16 mouse cellular contexts compared by ENCODE assay signal in the genomic region with DNA sequence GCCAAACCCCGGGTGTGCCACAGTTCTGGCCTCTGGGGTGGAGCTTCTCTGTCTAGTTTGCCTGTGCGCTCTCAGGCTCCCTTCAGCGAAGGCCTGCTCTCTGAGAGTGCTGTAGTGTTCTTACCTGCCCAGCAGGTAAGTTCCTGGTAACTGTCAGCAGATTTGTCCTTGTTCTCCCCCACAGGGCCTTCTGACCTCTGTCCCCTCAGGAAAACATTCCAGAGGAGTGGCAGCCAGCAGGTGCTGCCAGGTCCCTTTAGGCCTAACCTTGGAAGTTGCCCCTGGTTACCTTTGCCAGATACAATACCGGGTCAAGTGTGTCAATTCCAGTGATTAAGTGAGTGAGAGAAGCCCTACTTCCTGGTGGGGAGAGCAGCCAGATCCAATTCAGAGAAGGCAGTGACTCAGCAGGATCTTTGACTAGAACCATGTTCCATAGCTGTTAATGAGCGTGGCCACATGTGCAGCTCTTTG. TPM values are rescaled to one million over a fixed set of nuclear protein-coding genes. Genes with fewer than 3 reads are reported as not detected.
DNase-seq lines count a peak whose midpoint lies in the region; ATAC-seq lines count a peak whose summit lies in the region.
"Had no signal": no experiment of that assay in that cellular context is flagged by ENCODE, and none has a peak within 500 bp of the region (broad histone marks: within the 10 kb centered on the region; RNA-seq: fewer than 3 reads in every experiment).

No protein-coding gene starts in this region.

- DNase-seq in kidney, adult 11 months = peak; percentile 80
- DNase-seq in cerebellum, adult 11 months = no peak
- DNase-seq in urinary bladder, adult 18-20 months (ENCODE audit: low spot score in 2 of 2) = no peak
- DNase-seq in cerebellum, postnatal 10 days = no peak
- DNase-seq: adrenal gland, postnatal 36 days; cerebellum, adult 18-20 months had no signal

- H3K4me2 ChIP-seq in kidney, embryonic 15.5 days = no peak overlapping the region
- H3K4me2 ChIP-seq in liver, embryonic 12.5 days = no peak overlapping the region
- H3K4me2 ChIP-seq in stomach, embryonic 15.5 days = no peak overlapping the region
- H3K4me2 ChIP-seq: forebrain, embryonic 13.5 days; heart, embryonic 12.5 days; liver, embryonic 15.5 days; neural tube, embryonic 15.5 days had no signal

- ATAC-seq in kidney, embryonic 15.5 days (replicated peaks; ENCODE audit: low FRiP score) = no peak
- peak; percentile 25 to 57; a peak in 2 of 4 replicates for ATAC-seq in hematopoietic stem cell, adult 5-6 weeks (replicated peaks in 1 of 2; ENCODE audit: insufficient read depth in 1 of 2, low FRiP score in 2 of 2, low TSS enrichment in 1 of 2, low read depth in 1 of 2, poor library complexity in 2 of 2, severe bottlenecking in 2 of 2)
- ATAC-seq in liver, embryonic 12.5 days = peak; percentile 27; the same call in 1 of the 2 replicates
- peak; percentile 76 for ATAC-seq in stomach, embryonic 15.5 days (ENCODE audit: insufficient read depth, low FRiP score, low read depth)
- ATAC-seq: forebrain, embryonic 13.5 days; hindbrain, embryonic 16.5 days had no signal

- no peak overlapping the region for H3K9ac ChIP-seq in kidney, embryonic 15.5 days
- H3K9ac ChIP-seq in liver, embryonic 12.5 days = no peak overlapping the region
- no peak overlapping the region for H3K9ac ChIP-seq in stomach, embryonic 15.5 days
- H3K9ac ChIP-seq: forebrain, embryonic 13.5 days; heart, embryonic 12.5 days; liver, embryonic 15.5 days; neural tube, embryonic 15.5 days had no signal

- H3K4me3 ChIP-seq in kidney, embryonic 15.5 days (replicated peaks) = no peak overlapping the region
- no peak overlapping the region for H3K4me3 ChIP-seq in liver, embryonic 12.5 days
- no peak overlapping the region for H3K4me3 ChIP-seq in stomach, embryonic 15.5 days (replicated peaks)
- H3K4me3 ChIP-seq: embryonic facial prominence, embryonic 10.5 days; forebrain, embryonic 13.5 days; heart, embryonic 12.5 days; liver, embryonic 15.5 days; neural tube, embryonic 15.5 days had no signal

- 82% methylated on average over 5 of the region's 5 CpGs for WGBS in kidney, embryonic 15.5 days
- 60% methylated on average over 5 of the region's 5 CpGs for WGBS in liver, embryonic 12.5 days (ENCODE audit: insufficient replicate concordance)
- WGBS in stomach, embryonic 15.5 days = 60% methylated on average over 5 of the region's 5 CpGs

- H3K36me3 ChIP-seq in kidney, embryonic 15.5 days = no peaks in the 10 kb centered on the region
- H3K36me3 ChIP-seq in liver, embryonic 12.5 days = no peaks in the 10 kb centered on the region
- H3K36me3 ChIP-seq in stomach, embryonic 15.5 days = no peaks in the 10 kb centered on the region
- H3K36me3 ChIP-seq: embryonic facial prominence, embryonic 10.5 days; heart, embryonic 12.5 days; liver, embryonic 15.5 days; neural tube, embryonic 15.5 days had no signal

- H3K27ac ChIP-seq in kidney, embryonic 15.5 days = no peak overlapping the region
- H3K27ac ChIP-seq in liver, embryonic 12.5 days = no peak overlapping the region
- peak overlapping the region; percentile 71 for H3K27ac ChIP-seq in stomach, embryonic 15.5 days
- H3K27ac ChIP-seq: embryonic facial prominence, embryonic 10.5 days; forebrain, embryonic 13.5 days; liver, embryonic 15.5 days; neural tube, embryonic 15.5 days had no signal

- H3K27me3 ChIP-seq in kidney, embryonic 15.5 days = no peaks in the 10 kb centered on the region
- no peaks in the 10 kb centered on the region for H3K27me3 ChIP-seq in liver, embryonic 12.5 days (replicated peaks)
- no peaks in the 10 kb centered on the region for H3K27me3 ChIP-seq in stomach, embryonic 15.5 days (replicated peaks)
- H3K27me3 ChIP-seq: forebrain, embryonic 13.5 days; heart, embryonic 12.5 days; liver, embryonic 15.5 days; neural tube, embryonic 15.5 days had no signal

- no peaks in the 10 kb centered on the region for H3K9me3 ChIP-seq in kidney, embryonic 15.5 days (replicated peaks)
- H3K9me3 ChIP-seq in liver, embryonic 12.5 days (replicated peaks) = no peaks in the 10 kb centered on the region
- no peaks in the 10 kb centered on the region for H3K9me3 ChIP-seq in stomach, embryonic 15.5 days
- H3K9me3 ChIP-seq: embryonic facial prominence, embryonic 10.5 days; forebrain, embryonic 13.5 days; heart, embryonic 12.5 days; liver, embryonic 15.5 days; neural tube, embryonic 15.5 days had no signal

- H3K4me1 ChIP-seq in kidney, embryonic 15.5 days = peaks cover 14% of the 10 kb centered on the region
- peaks cover 44% of the 10 kb centered on the region for H3K4me1 ChIP-seq in liver, embryonic 12.5 days
- H3K4me1 ChIP-seq in stomach, embryonic 15.5 days = no peaks in the 10 kb centered on the region

RNA-seq across cellular contexts. Expression of a gene that starts 38.6 kb away (rescaled TPM):
- polyA plus RNA-seq in kidney, embryonic 15.5 days (2015; fragmentation: Nextera tagmentation; extraction: Ambion mirVana) = 26.7 and 28.8 TPM in 2 replicates
- 156 and 190 TPM in 2 replicates for total RNA-seq in hematopoietic stem cell, adult 5-6 weeks (2017)
- 5.6 and 6.6 TPM in 2 replicates for polyA plus RNA-seq in liver, embryonic 12.5 days (2016; fragmentation: Nextera tagmentation; extraction: Ambion mirVana)
- 21.2 and 23.3 TPM in 2 replicates for polyA plus RNA-seq in stomach, embryonic 15.5 days (2015; fragmentation: Nextera tagmentation; extraction: Ambion mirVana)
